In genomic region chr19:8945251-8945650, GRCm38 (mm10) we compare ENCODE assay signal across 8 mouse cellular contexts. TPM values are rescaled to one million over a fixed set of nuclear protein-coding genes. Genes with fewer than 3 reads are reported as not detected.
DNase-seq lines count a peak whose midpoint lies in the region; ATAC-seq and TF ChIP-seq lines count a peak whose summit lies in the region.

No protein-coding gene starts in this region.

- H3K27me3 ChIP-seq in heart, embryonic 15.5 days = no peaks in the 10 kb centered on the region
- no peaks in the 10 kb centered on the region for H3K27me3 ChIP-seq in embryonic facial prominence, embryonic 11.5 days (ENCODE audit: control insufficient read depth, insufficient read depth, low read length)
- H3K27me3 ChIP-seq in intestine, embryonic 15.5 days (replicated peaks) = no peaks in the 10 kb centered on the region
- H3K27me3 ChIP-seq in midbrain, embryonic 15.5 days (replicated peaks) = no peaks in the 10 kb centered on the region

- DNase-seq in heart, postnatal 4 days = no peak
- DNase-seq in embryonic facial prominence, embryonic 11.5 days (ENCODE audit: low spot score) = no peak
- DNase-seq in left cerebral cortex, adult 2 months (ENCODE audit: extremely low spot score in 1 of 2, low spot score in 2 of 2) = no peak
- no peak for DNase-seq in cerebellum, adult 18-20 months
- DNase-seq in adrenal gland, adult 8-10 months = no peak

- H3K4me2 ChIP-seq in heart, embryonic 15.5 days = peak overlapping the region; percentile 67
- no peak overlapping the region for H3K4me2 ChIP-seq in embryonic facial prominence, embryonic 11.5 days (ENCODE audit: low read depth, low read length)
- H3K4me2 ChIP-seq in intestine, embryonic 15.5 days (replicated peaks) = peak overlapping the region; percentile 69
- peak overlapping the region; percentile 28 for H3K4me2 ChIP-seq in midbrain, embryonic 15.5 days

- H3K9ac ChIP-seq in heart, embryonic 15.5 days = peak overlapping the region; percentile 25; the same call in 1 of the 2 replicates
- no peak overlapping the region for H3K9ac ChIP-seq in embryonic facial prominence, embryonic 11.5 days (replicated peaks; ENCODE audit: low read length)
- H3K9ac ChIP-seq in intestine, embryonic 15.5 days = peak overlapping the region; percentile 26
- H3K9ac ChIP-seq in midbrain, embryonic 15.5 days = no peak overlapping the region

- H3K27ac ChIP-seq in heart, embryonic 15.5 days = peak overlapping the region; percentile 39
- no peak overlapping the region for H3K27ac ChIP-seq in embryonic facial prominence, embryonic 11.5 days (replicated peaks; ENCODE audit: low read depth, low read length)
- peak overlapping the region; percentile 36; the same call in 1 of the 2 replicates for H3K27ac ChIP-seq in intestine, embryonic 15.5 days
- H3K27ac ChIP-seq in midbrain, embryonic 15.5 days = no peak overlapping the region
- no peak overlapping the region for H3K27ac ChIP-seq in left cerebral cortex, adult 2 months

- intact Hi-C loops in left cerebral cortex, adult 2 months (cut with DNase I) = no loop called here

- H3K36me3 ChIP-seq in heart, embryonic 15.5 days = peaks cover 52% of the 10 kb centered on the region
- peaks cover 30% of the 10 kb centered on the region for H3K36me3 ChIP-seq in embryonic facial prominence, embryonic 11.5 days (replicated peaks; ENCODE audit: control insufficient read depth, insufficient read depth, low read depth, low read length)
- H3K36me3 ChIP-seq in intestine, embryonic 15.5 days = peaks cover 41% of the 10 kb centered on the region
- peaks cover 46% of the 10 kb centered on the region for H3K36me3 ChIP-seq in midbrain, embryonic 15.5 days (replicated peaks)

- no peak for TF ChIP-seq CTCF in left cerebral cortex, adult 2 months (IDR thresholded peaks at IDR 0.05)

- no peak for ATAC-seq in heart, embryonic 15.5 days (replicated peaks; ENCODE audit: insufficient number of reproducible peaks, insufficient read depth, low FRiP score, low read depth)
- no peak for ATAC-seq in embryonic facial prominence, embryonic 11.5 days (replicated peaks; ENCODE audit: insufficient number of reproducible peaks, low FRiP score, low TSS enrichment, low read depth)
- no peak for ATAC-seq in intestine, embryonic 15.5 days
- no peak for ATAC-seq in midbrain, embryonic 15.5 days (replicated peaks)

- 65% methylated on average over 6 of the region's 6 CpGs for WGBS in heart, embryonic 15.5 days
- 87% methylated on average over 6 of the region's 6 CpGs for WGBS in embryonic facial prominence, embryonic 11.5 days
- 76% methylated on average over 6 of the region's 6 CpGs for WGBS in intestine, embryonic 15.5 days
- whole genome bisulfite sequencing in midbrain, embryonic 15.5 days = 87% methylated on average over 6 of the region's 6 CpGs

- peak overlapping the region; percentile 31 for H3K4me3 ChIP-seq in heart, embryonic 15.5 days
- peak overlapping the region; percentile 9; the same call in 1 of the 2 replicates for H3K4me3 ChIP-seq in embryonic facial prominence, embryonic 11.5 days (ENCODE audit: low read depth, low read length)
- peak overlapping the region; percentile 24 for H3K4me3 ChIP-seq in intestine, embryonic 15.5 days (replicated peaks)
- no peak overlapping the region for H3K4me3 ChIP-seq in midbrain, embryonic 15.5 days
- H3K4me3 ChIP-seq in left cerebral cortex, adult 2 months = no peak overlapping the region

- H3K4me1 ChIP-seq in heart, embryonic 15.5 days (replicated peaks) = peaks cover 38% of the 10 kb centered on the region
- H3K4me1 ChIP-seq in embryonic facial prominence, embryonic 11.5 days (ENCODE audit: control insufficient read depth, insufficient read depth, low read length) = peaks cover 3% of the 10 kb centered on the region; the same call in 1 of the 2 replicates
- peaks cover 29% of the 10 kb centered on the region for H3K4me1 ChIP-seq in intestine, embryonic 15.5 days (replicated peaks)
- peaks cover 39% of the 10 kb centered on the region for H3K4me1 ChIP-seq in midbrain, embryonic 15.5 days

- no peaks in the 10 kb centered on the region for H3K9me3 ChIP-seq in heart, embryonic 15.5 days (replicated peaks)
- no peaks in the 10 kb centered on the region for H3K9me3 ChIP-seq in embryonic facial prominence, embryonic 11.5 days (replicated peaks; ENCODE audit: control insufficient read depth, low read length)
- no peaks in the 10 kb centered on the region for H3K9me3 ChIP-seq in intestine, embryonic 15.5 days
- H3K9me3 ChIP-seq in midbrain, embryonic 15.5 days = no peaks in the 10 kb centered on the region

RNA-seq across cellular contexts. Expression of gene Mta2, which starts 3.6 kb away (rescaled TPM):
- 74.2 and 99.5 TPM in 2 replicates for polyA plus RNA-seq in heart, embryonic 15.5 days (2015; fragmentation: Nextera tagmentation; extraction: Ambion mirVana)
- total RNA-seq in heart, postnatal 4 days (2021) = 10 to 100 TPM; 62.5 to 63.8 TPM
- 57.5 and 57.6 TPM in 2 replicates for polyA plus RNA-seq in embryonic facial prominence, embryonic 11.5 days (2014; fragmentation: Nextera tagmentation; extraction: Ambion mirVana)
- 130 and 139 TPM in 2 replicates for polyA plus RNA-seq in intestine, embryonic 15.5 days (2015; fragmentation: Nextera tagmentation; extraction: Ambion mirVana)
- 119 and 121 TPM in 2 replicates for polyA plus RNA-seq in midbrain, embryonic 15.5 days (2015; fragmentation: Nextera tagmentation; extraction: Ambion mirVana)
- 10 to 100 TPM; 55.5 to 55.6 TPM for total RNA-seq in left cerebral cortex, adult 2 months (2021)
- 100 to 1,000 TPM in 2 of 4 experiments, 10 to 100 TPM in 2; 83.4 to 133 (median 102) TPM for total RNA-seq in adrenal gland, adult 8-10 months (2022)

RNA-seq across cellular contexts. Expression of gene Tut1, which starts 8.4 kb away (rescaled TPM):
- 13.7 and 19.4 TPM in 2 replicates for polyA plus RNA-seq in heart, embryonic 15.5 days (2015; fragmentation: Nextera tagmentation; extraction: Ambion mirVana)
- total RNA-seq in heart, postnatal 4 days (2021) = 1 to 10 TPM; 8.3 to 9.6 TPM
- 25.5 and 28.0 TPM in 2 replicates for polyA plus RNA-seq in embryonic facial prominence, embryonic 11.5 days (2014; fragmentation: Nextera tagmentation; extraction: Ambion mirVana)
- polyA plus RNA-seq in intestine, embryonic 15.5 days (2015; fragmentation: Nextera tagmentation; extraction: Ambion mirVana) = 29.7 and 30.4 TPM in 2 replicates
- 27.5 and 30.5 TPM in 2 replicates for polyA plus RNA-seq in midbrain, embryonic 15.5 days (2015; fragmentation: Nextera tagmentation; extraction: Ambion mirVana)
- 10 to 100 TPM; 21.4 to 22.4 TPM for total RNA-seq in left cerebral cortex, adult 2 months (2021)
- 10 to 100 TPM; 22.9 to 31.9 (median 26.8) TPM for total RNA-seq in adrenal gland, adult 8-10 months (2022)

RNA-seq across cellular contexts. Expression of gene Eml3, which starts 15.9 kb away (rescaled TPM):
- 12.7 and 21.9 TPM in 2 replicates for polyA plus RNA-seq in heart, embryonic 15.5 days (2015; fragmentation: Nextera tagmentation; extraction: Ambion mirVana)
- total RNA-seq in heart, postnatal 4 days (2021) = 10 to 100 TPM; 15.4 to 16.6 TPM
- 8.4 and 9.0 TPM in 2 replicates for polyA plus RNA-seq in embryonic facial prominence, embryonic 11.5 days (2014; fragmentation: Nextera tagmentation; extraction: Ambion mirVana)
- polyA plus RNA-seq in intestine, embryonic 15.5 days (2015; fragmentation: Nextera tagmentation; extraction: Ambion mirVana) = 24.2 and 28.4 TPM in 2 replicates
- 10.5 and 13.4 TPM in 2 replicates for polyA plus RNA-seq in midbrain, embryonic 15.5 days (2015; fragmentation: Nextera tagmentation; extraction: Ambion mirVana)
- total RNA-seq in left cerebral cortex, adult 2 months (2021) = 10 to 100 TPM; 11.0 to 13.7 TPM
- total RNA-seq in adrenal gland, adult 8-10 months (2022) = 10 to 100 TPM; 57.9 to 87.6 (median 79.6) TPM

RNA-seq across cellular contexts. Expression of gene Rom1, which starts 16.1 kb away (rescaled TPM):
- 1.9 and 2.3 TPM in 2 replicates for polyA plus RNA-seq in heart, embryonic 15.5 days (2015; fragmentation: Nextera tagmentation; extraction: Ambion mirVana)
- total RNA-seq in heart, postnatal 4 days (2021) = 1 to 10 TPM; 3.1 to 3.2 TPM
- polyA plus RNA-seq in embryonic facial prominence, embryonic 11.5 days (2014; fragmentation: Nextera tagmentation; extraction: Ambion mirVana) = 0.72 and 0.81 TPM in 2 replicates
- polyA plus RNA-seq in intestine, embryonic 15.5 days (2015; fragmentation: Nextera tagmentation; extraction: Ambion mirVana) = 2.7 and 3.3 TPM in 2 replicates
- polyA plus RNA-seq in midbrain, embryonic 15.5 days (2015; fragmentation: Nextera tagmentation; extraction: Ambion mirVana) = 1.9 and 2.4 TPM in 2 replicates
- 1 to 10 TPM; 5.6 to 7.2 TPM for total RNA-seq in left cerebral cortex, adult 2 months (2021)
- 10 to 100 TPM; 51.9 to 73.5 (median 54.9) TPM for total RNA-seq in adrenal gland, adult 8-10 months (2022)

RNA-seq across cellular contexts. Expression of gene Eef1g, which starts 21.6 kb away (rescaled TPM):
- polyA plus RNA-seq in heart, embryonic 15.5 days (2015; fragmentation: Nextera tagmentation; extraction: Ambion mirVana) = 216 and 256 TPM in 2 replicates
- 100 to 1,000 TPM; 357 to 371 TPM for total RNA-seq in heart, postnatal 4 days (2021)
- polyA plus RNA-seq in embryonic facial prominence, embryonic 11.5 days (2014; fragmentation: Nextera tagmentation; extraction: Ambion mirVana) = 535 and 538 TPM in 2 replicates
- 436 and 453 TPM in 2 replicates for polyA plus RNA-seq in intestine, embryonic 15.5 days (2015; fragmentation: Nextera tagmentation; extraction: Ambion mirVana)
- polyA plus RNA-seq in midbrain, embryonic 15.5 days (2015; fragmentation: Nextera tagmentation; extraction: Ambion mirVana) = 287 and 295 TPM in 2 replicates
- 100 to 1,000 TPM; 228 to 236 TPM for total RNA-seq in left cerebral cortex, adult 2 months (2021)
- 100 to 1,000 TPM; 306 to 355 (median 328) TPM for total RNA-seq in adrenal gland, adult 8-10 months (2022)

Comparison
In these comparisons a context has a peak if more than half of its experiments do, and no peak if none do; other contexts are left out.
1. H3K27ac ChIP-seq: peak in heart, embryonic 15.5 days (single experiment) and intestine, embryonic 15.5 days (single experiment); none in embryonic facial prominence, embryonic 11.5 days (single experiment), midbrain, embryonic 15.5 days (single experiment) and left cerebral cortex, adult 2 months (single experiment).
2. H3K4me3 ChIP-seq: peak in heart, embryonic 15.5 days (single experiment), embryonic facial prominence, embryonic 11.5 days (single experiment) and intestine, embryonic 15.5 days (single experiment); none in midbrain, embryonic 15.5 days (single experiment) and left cerebral cortex, adult 2 months (single experiment).
3. H3K9ac ChIP-seq: peak in heart, embryonic 15.5 days (single experiment) and intestine, embryonic 15.5 days (single experiment); none in embryonic facial prominence, embryonic 11.5 days (single experiment) and midbrain, embryonic 15.5 days (single experiment).